Mouse (Mus musculus) cerebral cortex, adult 2 months (tissue): Measurements from ENCODE around the gene Dcbld2.

ENCODE experiments used
- WGBS: fragments of 180-500 bp; shearing (Covaris S2); methylation state at CpG from one replicate; pipeline ENCODE4 v1.1.7; 2018; 5-methylcytosine and 5-hydroxymethylcytosine counted together

Gene Dcbld2

DNA sequence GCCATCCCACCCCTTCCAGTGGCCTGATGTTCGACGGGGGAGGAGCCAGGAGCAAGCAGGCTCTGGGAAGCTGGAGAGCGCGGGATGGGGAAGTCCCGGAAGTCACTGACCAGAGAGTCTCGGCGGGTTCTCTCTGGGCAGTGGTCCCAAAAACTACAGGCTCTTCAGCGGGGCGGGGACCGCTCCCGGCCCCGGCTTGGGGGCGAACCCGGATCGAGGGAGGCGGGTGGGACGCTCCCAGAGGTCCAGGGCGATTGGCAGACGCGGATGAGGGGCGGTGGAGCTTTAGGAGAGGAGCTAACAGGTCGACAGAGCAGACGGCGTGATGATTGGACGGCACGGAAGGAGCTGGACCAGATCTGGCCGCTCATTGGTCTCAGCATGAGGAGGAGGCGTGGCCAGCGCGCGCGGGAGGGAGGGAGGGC, at the start of gene Dcbld2:
Gene Dcbld2, plus strand, starts transcription at position 382 of the 425 bp plus-strand sequence.
- under 1% methylated on average over 32 of the region's 32 CpGs for WGBS

GRCm38 (mm10) chr16:58377170-58377569, 31.1 kb upstream of the Dcbld2 start:
- WGBS: 72% methylated on average over 1 of the region's 1 CpGs

DNA sequence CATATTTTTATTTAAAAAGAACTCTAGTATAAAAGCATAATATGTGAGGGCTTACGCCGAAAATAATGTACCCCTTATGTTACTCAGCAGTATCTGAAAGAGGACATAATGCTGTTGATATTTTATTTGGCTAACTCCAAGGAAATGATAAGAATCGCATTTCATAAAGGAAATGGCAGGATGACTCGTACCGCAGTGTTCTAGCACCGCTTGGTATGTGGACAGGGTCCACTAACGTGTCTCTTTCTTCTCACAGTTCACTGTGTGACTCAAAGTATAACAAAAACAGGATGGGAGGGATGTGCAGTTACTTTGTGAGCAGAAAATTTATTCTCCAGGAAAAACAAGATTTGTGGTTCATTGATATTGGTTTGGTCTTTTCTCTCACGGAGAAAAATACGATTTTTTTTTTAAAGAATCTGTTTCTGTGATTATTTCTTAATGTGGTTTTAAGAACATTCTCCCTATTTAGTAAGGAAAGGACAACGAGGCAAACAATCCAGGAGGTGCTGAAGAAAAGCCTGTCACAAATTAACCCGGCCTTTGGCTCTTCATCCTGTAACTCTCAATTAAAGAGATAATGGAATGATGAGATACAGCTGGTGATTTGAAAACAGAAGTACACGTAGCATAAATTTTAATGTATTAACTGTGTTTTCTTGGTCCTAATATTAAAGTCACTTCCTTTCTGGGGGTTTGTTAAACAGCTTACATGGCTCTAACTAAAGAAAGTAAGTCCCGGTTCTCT, 30.3 kb upstream of the Dcbld2 start:
- WGBS: 72% methylated on average over 13 of the region's 13 CpGs

- WGBS: 96% methylated on average over 4 of the region's 4 CpGs
Measured at GRCm38 (mm10) chr16:58386241-58386757, 21.9 kb upstream of the Dcbld2 start.

- 44% methylated on average over 7 of the region's 7 CpGs for WGBS
Measured at GRCm38 (mm10) chr16:58389143-58389755, 19.0 kb upstream of the Dcbld2 start.

DNA sequence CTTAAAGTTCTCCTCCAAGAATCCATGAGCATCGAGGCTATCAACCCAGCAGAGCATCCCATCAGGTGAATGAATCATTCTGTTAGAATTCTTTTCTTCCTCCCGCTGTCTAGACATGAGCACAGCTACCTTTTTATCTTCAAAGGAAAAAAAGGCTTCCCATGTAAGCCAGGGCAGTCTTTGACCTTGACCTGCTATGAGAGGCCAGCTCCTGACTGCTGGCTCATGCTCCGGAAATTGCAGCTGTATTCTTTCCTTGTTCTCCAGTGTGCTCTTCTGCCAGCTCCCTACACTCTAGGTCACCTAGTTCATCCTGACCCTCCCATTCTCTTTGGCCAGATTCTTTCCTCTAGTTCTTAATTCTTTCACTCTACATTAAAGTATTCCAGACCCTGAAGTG, 15.2 kb upstream of the Dcbld2 start:
- 84% methylated on average over 3 of the region's 3 CpGs for WGBS

DNA sequence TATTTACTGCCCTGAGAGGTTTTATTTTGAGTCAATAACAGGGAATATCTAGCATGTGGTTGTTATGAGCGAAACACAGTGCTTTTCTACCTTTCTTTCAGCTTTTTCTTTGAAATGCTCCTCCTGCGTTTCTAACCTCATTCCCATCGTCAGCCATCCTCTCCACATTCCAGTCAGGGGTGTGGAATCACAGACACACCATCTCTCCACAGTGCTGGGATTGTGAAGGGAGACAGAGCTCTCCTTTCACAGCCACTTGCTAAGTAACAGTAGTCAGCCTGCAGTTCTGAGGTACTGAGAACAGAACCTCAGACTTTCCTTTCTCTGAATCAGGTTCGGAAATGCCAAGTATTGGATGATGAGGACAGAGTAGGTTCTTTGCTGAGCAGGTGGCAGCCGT, 14.1 kb upstream of the Dcbld2 start:
- WGBS: 84% methylated on average over 5 of the region's 5 CpGs

DNA sequence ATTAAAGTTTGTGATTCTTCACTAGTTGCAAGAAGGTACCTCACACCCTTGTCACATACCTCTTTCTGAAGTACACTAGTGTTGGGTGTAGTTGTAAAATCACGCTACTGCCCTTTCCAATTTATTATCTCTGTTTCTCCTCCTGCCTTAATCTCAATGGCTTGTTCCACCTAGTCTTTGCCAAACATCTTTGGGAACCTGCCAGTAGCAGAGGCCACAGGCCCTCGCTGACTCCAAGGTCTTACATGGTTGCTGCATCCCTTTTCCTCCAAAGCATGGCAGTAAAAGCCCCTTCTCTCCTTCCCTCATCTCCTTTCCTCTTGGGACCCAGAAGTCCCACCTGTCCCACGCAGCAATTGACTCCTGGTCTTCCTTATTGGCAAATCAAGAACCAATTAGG, 9.6 kb upstream of the Dcbld2 start:
- WGBS: 88% methylated on average over 3 of the region's 3 CpGs

DNA sequence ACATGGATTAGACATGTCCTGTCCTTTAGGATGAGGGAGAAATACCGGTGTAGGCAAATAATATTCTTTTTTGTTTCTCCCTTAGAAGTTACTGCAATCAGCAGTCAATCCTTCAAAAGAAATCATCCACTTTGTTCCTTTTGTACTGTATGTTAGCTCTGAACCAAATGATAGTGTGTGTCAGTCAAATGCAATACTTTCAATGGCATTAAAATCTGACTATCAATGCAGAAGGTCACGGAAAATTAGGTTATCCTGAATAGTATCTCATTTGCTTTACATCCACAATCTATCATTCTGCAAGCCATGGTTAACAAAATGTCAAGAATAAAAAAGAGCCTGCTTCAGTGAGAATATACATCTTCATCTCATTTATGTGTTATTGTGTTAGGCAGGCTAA, 7.2 kb upstream of the Dcbld2 start:
- 91% methylated on average over 2 of the region's 2 CpGs for WGBS

GRCm38 (mm10) chr16:58404665-58405064, 3.6 kb upstream of the Dcbld2 start:
- 79% methylated on average over 7 of the region's 7 CpGs for WGBS

GRCm38 (mm10) chr16:58405271-58405670, 3.0 kb upstream of the Dcbld2 start:
- 95% methylated on average over 4 of the region's 4 CpGs for WGBS

DNA sequence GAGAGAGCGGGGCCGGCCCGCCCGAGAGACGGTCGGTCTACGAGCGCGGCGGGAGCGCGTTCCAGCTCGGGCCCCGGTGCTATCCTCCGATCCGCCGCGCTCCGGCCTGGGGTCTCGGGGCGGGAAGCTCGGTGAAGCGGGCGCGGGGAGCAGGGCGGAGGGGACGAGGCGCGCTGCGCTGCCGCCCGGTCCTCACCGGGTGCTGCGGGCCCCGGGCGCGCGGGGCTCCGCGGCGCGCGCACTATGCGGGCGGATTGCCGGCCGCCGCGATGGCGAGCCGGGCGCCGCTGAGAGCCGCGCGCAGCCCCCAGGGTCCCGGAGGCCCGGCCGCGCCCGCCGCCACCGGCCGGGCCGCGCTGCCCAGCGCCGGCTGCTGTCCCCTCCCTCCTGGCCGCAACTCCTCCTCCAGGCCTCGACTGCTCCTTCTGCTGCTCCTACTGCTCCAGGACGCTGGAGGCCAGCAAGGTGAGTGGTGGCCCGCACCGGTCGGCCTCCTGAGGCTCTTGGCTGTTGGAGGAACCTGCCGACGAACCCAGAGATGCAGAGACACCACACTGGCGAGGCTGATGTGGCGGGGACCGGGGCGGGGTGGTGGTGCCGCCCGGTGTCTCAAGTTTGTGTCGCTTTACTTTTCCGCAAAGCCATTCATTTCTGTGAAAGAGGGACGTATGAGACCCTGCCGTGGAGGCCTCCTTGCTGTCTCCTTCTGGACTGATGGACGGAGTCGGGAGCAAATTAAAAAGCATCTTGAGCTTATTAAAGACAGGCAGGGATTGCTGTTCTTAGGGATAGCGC, 441 bp downstream of the Dcbld2 start:
- under 1% methylated on average over 85 of the region's 89 CpGs for WGBS

- WGBS: 19% methylated on average over 7 of the region's 7 CpGs
Measured at GRCm38 (mm10) chr16:58409825-58410224, 1.6 kb downstream of the Dcbld2 start.

DNA sequence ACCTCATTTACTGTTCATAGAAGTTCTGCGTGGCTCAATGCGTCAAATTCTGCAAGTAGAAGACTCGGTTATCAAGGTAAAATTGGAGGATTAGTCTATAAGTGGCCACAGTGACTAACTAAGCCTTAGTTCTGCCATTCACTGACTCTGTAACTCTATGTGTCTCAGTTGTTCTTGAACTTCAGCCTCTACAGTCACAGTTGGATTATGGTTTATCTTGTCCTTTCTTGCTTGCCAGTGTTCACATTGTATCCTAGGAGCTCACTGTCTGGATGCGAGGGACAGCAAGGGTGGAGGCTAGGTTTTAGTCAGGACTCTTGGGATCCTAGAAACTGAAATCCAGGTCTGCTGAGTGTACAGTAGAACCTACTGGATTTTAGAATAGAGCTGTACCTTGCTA, 6.6 kb downstream of the Dcbld2 start:
- WGBS: 90% methylated on average over 4 of the region's 4 CpGs

DNA sequence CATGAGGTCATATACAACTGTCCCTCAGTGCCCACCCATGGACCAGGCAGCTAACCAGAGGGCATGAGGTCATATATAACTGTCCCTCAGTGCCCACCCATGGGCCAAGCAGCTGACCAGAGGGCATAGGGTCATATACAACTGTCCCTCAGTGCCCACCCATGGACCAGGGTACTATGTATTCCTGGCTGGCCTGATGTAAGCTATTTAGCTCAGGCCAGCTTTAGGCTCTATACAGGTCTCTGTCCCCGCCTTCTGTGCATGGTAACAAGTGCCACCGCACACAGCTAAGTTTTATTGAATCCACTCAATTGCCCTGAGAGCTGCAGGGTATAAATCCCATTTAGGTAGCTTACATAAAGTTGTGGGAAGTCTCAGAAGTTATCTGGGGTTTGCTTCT, 7.3 kb downstream of the Dcbld2 start:
- 87% methylated on average over 2 of the region's 2 CpGs for WGBS

- 36% methylated on average over 11 of the region's 11 CpGs for WGBS
Measured at GRCm38 (mm10) chr16:58421696-58422354, 13.6 kb downstream of the Dcbld2 start.

- 61% methylated on average over 7 of the region's 7 CpGs for WGBS
Measured at GRCm38 (mm10) chr16:58430246-58430645, 22.0 kb downstream of the Dcbld2 start.

DNA sequence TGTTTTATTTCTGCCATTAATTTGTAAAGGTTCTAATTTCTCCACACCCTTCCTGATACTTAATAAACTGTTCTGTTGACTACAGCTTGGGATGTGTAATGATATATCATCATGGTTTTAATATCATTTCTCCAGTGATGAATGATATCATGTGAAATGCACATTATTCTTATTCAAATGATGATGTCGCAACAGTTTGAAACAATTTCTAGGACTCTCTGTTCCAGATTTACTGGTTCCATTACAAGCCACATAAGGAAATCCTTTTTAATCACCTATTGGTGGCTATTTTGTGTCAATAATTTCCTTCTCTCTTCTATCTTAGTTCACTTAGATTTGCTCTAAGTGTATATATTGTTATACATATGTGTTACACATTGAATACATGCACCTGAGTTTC, 24.1 kb downstream of the Dcbld2 start:
- WGBS: 98% methylated on average over 1 of the region's 1 CpGs

DNA sequence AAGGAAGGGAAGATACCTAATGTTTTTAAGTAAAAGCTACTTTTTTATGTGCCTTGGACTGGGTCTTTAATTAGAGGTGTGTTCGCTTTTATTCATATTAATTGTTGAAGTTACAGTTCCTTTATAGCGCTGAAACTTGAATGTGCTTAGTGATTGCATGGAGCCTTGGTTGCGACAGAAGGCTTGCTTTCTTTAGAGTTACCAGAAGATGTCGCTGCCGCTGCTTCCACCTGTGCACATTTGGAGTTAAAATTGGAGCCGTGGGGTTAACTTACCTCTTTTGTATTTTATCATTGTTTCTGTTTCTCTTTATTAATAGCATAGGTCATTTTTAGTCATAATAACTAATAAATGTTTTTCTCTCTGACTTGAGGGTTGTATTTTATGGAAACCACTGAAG, 36.5 kb downstream of the Dcbld2 start:
- WGBS: 70% methylated on average over 6 of the region's 6 CpGs

GRCm38 (mm10) chr16:58446281-58447259, 38.3 kb downstream of the Dcbld2 start:
- WGBS: 84% methylated on average over 4 of the region's 4 CpGs

DNA sequence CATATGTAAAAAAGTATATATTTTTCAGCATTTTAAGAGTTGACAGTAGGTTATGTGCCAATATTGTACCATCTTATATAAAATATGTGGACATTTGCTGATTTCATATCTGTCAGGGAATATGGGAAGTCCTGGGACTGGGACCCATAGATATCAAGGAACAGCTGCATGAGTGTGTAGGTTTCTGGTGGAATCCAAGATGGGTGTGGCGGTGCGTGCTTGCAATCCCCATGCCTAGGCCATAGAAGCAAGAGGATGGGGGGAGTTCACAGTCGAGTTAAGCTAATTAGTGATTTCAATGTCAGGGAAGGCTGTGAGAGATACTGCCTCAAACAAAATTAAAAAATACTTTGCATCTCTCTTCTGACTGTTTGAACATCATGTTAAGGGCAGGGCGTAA, 40.8 kb downstream of the Dcbld2 start:
- 89% methylated on average over 4 of the region's 4 CpGs for WGBS
